In the genomic region with DNA sequence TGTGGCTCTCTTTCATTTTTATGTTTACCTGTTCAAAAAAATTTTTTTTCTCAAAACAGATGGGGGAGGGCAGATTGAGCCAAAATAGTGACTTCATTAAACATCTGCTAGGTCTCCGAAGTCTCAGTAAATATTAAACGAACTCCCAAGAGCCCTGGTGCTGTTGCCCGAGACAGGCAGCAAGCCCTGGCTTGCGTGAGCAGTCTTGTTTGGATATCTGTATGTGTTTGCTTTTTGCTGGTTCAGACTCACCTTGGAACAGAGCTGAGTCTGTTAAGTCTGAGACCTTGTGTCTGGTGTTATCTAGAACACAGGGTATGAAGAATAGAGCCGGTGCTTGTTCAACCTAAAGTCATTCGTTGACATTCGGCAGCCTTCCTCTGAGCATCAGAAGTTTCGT, we compare ENCODE assay signal across 14 mouse cellular contexts.
"Had no signal": no experiment of that assay in that cellular context is flagged by ENCODE, and none has a peak within 500 bp of the region (broad histone marks: within the 10 kb centered on the region; RNA-seq: fewer than 3 reads in every experiment).

No protein-coding gene starts in this region.

- H3K36me3 ChIP-seq: limb, embryonic 15.5 days; liver, embryonic 13.5 days; midbrain, embryonic 12.5 days; neural tube, embryonic 13.5 days had no signal

- H3K9me3 ChIP-seq: limb, embryonic 15.5 days; liver, embryonic 13.5 days; midbrain, embryonic 12.5 days; neural tube, embryonic 13.5 days had no signal

- H3K4me3 ChIP-seq: limb, embryonic 15.5 days; liver, embryonic 13.5 days; midbrain, embryonic 12.5 days; neural tube, embryonic 13.5 days had no signal

- ATAC-seq: midbrain, embryonic 16.5 days had no signal

- H3K27me3 ChIP-seq: limb, embryonic 15.5 days; liver, embryonic 13.5 days; midbrain, embryonic 12.5 days; neural tube, embryonic 13.5 days had no signal

- H3K9ac ChIP-seq: limb, embryonic 15.5 days; liver, embryonic 13.5 days; midbrain, embryonic 12.5 days; neural tube, embryonic 13.5 days had no signal

- H3K4me1 ChIP-seq: limb, embryonic 15.5 days; liver, embryonic 13.5 days; midbrain, embryonic 12.5 days; neural tube, embryonic 13.5 days had no signal

- H3K27ac ChIP-seq: limb, embryonic 15.5 days; liver, embryonic 13.5 days; midbrain, embryonic 12.5 days; neural tube, embryonic 13.5 days had no signal

- H3K4me2 ChIP-seq: limb, embryonic 15.5 days; liver, embryonic 13.5 days; midbrain, embryonic 12.5 days; neural tube, embryonic 13.5 days had no signal

- DNase-seq: kidney, adult 11 months; kidney, postnatal 36 days; layer of hippocampus, adult 9-11 months; layer of hippocampus, postnatal 36 days; liver, embryonic 13.5 days; lung, adult 18-20 months; right cerebral cortex, adult 18-20 months; right cerebral cortex, postnatal 25 days; thymus, adult 2 months; thymus, postnatal 25 days had no signal
